Mouse (Mus musculus): ENCODE data around the gene Cpeb3. TPM values are rescaled to one million over a fixed set of nuclear protein-coding genes. Genes with fewer than 3 reads are reported as not detected.

The Cpeb3 gene
- polyA plus RNA-seq, 1 experiment: 0.57 TPM

DNA sequence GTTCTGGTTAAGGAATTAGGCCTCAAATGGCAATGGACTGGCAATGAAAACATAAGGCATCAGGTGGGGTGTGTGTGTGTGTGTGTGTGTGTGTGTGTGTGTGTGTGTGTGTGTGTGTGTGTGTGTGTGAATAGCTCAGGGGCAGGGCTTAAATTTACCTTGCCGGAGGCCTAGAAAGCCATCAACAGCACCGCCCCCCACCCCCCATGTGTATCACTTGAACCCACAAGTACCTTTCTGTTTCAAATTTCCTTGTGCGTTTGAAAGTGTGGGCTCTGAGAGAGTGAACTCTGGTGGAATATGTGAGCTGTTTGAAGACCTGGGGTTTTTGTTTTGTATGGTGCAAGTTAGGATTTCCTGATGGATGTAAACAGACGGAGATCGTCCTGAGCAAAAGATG is 189.5 kb downstream of the Cpeb3 start:
- no peak overlapping the region for H3K4me3 ChIP-seq (ENCODE audit: insufficient read depth, poor library complexity, severe bottlenecking)
- H3K79me2 ChIP-seq (ENCODE audit: control insufficient read depth, insufficient read depth): no peaks in the 10 kb centered on the region
- no peaks in the 10 kb centered on the region for H3K79me3 ChIP-seq (ENCODE audit: low read depth)
- no peak overlapping the region for H3ac ChIP-seq (ENCODE audit: control insufficient read depth, insufficient read length, low read depth)
- TF ChIP-seq FOSL1 (IDR thresholded peaks at IDR 0.05; ENCODE audit: insufficient read depth, low read length, poor library complexity, severe bottlenecking): no peak
- TF ChIP-seq MYOD1 (IDR thresholded peaks at IDR 0.05; ENCODE audit: control insufficient read depth, insufficient read length, low read depth): no peak
- no peak for TF ChIP-seq MAX (IDR thresholded peaks at IDR 0.05)
- no peak for TF ChIP-seq CTCF (IDR thresholded peaks at IDR 0.05; ENCODE audit: control insufficient read depth, insufficient read depth, insufficient read length)
- no peak for TF ChIP-seq MYOG (IDR thresholded peaks at IDR 0.05; ENCODE audit: control insufficient read depth, extremely low read depth, insufficient read length)
- no peak for TF ChIP-seq USF1 (IDR thresholded peaks at IDR 0.05; ENCODE audit: low read depth)
- TF ChIP-seq CEBPB (IDR thresholded peaks at IDR 0.05; ENCODE audit: low read depth): no peak
- peaks cover 3% of the 10 kb centered on the region for H3K36me3 ChIP-seq (ENCODE audit: control insufficient read depth, insufficient read depth)
- no peaks in the 10 kb centered on the region for H3K27me3 ChIP-seq (ENCODE audit: control insufficient read depth, insufficient read depth, insufficient read length)

DNA sequence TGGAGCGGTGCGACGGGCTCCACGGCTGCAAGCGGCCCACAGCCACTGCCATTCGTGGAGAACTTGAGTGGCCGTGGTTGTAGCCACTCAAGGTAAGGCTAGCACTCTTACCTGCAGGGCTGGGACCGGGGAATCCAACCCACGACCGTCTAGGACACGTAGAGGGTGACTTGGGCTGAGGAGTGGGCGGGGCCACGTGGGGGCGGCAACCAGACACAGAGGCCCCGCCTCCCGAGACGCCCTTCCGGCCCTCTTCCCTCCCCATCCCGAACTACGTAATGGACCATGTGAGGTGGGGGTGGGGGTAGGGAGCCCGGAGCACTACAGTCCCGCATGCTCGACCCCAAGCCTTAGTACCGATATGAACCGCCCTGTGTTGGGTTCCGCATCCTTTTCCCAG is 190.0 kb downstream of the Cpeb3 start:
- Histone ChIP-seq H3K36me3 (ENCODE audit: control insufficient read depth, insufficient read depth) (peaks cover 9% of the 10 kb centered on the region), H3K79me3 (ENCODE audit: low read depth) (no peaks in the 10 kb centered on the region), H3ac (ENCODE audit: control insufficient read depth, insufficient read length, low read depth) (no peak overlapping the region), H3K4me3 (ENCODE audit: insufficient read depth, poor library complexity, severe bottlenecking) (no peak overlapping the region), H3K27me3 (ENCODE audit: control insufficient read depth, insufficient read depth, insufficient read length) (no peaks in the 10 kb centered on the region), H3K79me2 (ENCODE audit: control insufficient read depth, insufficient read depth) (no peaks in the 10 kb centered on the region)
- TF ChIP-seq FOSL1 (IDR thresholded peaks at IDR 0.05; ENCODE audit: insufficient read depth, low read length, poor library complexity, severe bottlenecking) (no peak), MYOD1 (IDR thresholded peaks at IDR 0.05; ENCODE audit: control insufficient read depth, insufficient read length, low read depth) (no peak), CTCF (IDR thresholded peaks at IDR 0.05; ENCODE audit: control insufficient read depth, insufficient read depth, insufficient read length) (no peak), USF1 (IDR thresholded peaks at IDR 0.05; ENCODE audit: low read depth) (no peak), MAX (IDR thresholded peaks at IDR 0.05) (no peak), CEBPB (IDR thresholded peaks at IDR 0.05; ENCODE audit: low read depth) (no peak), MYOG (IDR thresholded peaks at IDR 0.05; ENCODE audit: control insufficient read depth, extremely low read depth, insufficient read length) (no peak)

DNA sequence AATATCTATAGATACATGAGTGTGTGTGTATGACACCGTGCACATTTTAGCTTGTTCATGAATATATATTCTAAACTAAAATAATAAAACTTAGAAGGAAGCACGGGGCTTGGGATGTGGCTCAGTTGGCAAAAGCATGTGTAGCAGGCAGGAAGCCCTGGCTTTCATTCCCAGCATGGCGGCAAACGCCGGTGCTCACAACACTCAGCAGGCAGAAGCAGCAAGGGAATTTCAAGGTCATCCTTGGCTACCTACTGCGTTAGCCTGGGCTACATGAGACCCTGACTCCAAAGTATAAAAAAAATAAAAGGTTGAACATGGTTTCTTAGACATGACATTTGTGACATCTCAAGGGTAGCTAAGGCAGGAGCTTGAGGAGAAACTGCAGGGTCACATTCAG is 191.5 kb downstream of the Cpeb3 start:
- no peak overlapping the region for H3ac ChIP-seq (ENCODE audit: control insufficient read depth, insufficient read length, low read depth)
- H3K79me3 ChIP-seq (ENCODE audit: low read depth): no peaks in the 10 kb centered on the region
- H3K4me3 ChIP-seq (ENCODE audit: insufficient read depth, poor library complexity, severe bottlenecking): no peak overlapping the region
- H3K27me3 ChIP-seq (ENCODE audit: control insufficient read depth, insufficient read depth, insufficient read length): no peaks in the 10 kb centered on the region
- H3K79me2 ChIP-seq (ENCODE audit: control insufficient read depth, insufficient read depth): no peaks in the 10 kb centered on the region
- no peak for TF ChIP-seq CTCF (IDR thresholded peaks at IDR 0.05; ENCODE audit: control insufficient read depth, insufficient read depth, insufficient read length)
- TF ChIP-seq FOSL1 (IDR thresholded peaks at IDR 0.05; ENCODE audit: insufficient read depth, low read length, poor library complexity, severe bottlenecking): no peak
- no peak for TF ChIP-seq USF1 (IDR thresholded peaks at IDR 0.05; ENCODE audit: low read depth)
- no peak for TF ChIP-seq MAX (IDR thresholded peaks at IDR 0.05)
- no peak for TF ChIP-seq CEBPB (IDR thresholded peaks at IDR 0.05; ENCODE audit: low read depth)
- TF ChIP-seq MYOD1 (IDR thresholded peaks at IDR 0.05; ENCODE audit: control insufficient read depth, insufficient read length, low read depth): no peak
- no peak for TF ChIP-seq MYOG (IDR thresholded peaks at IDR 0.05; ENCODE audit: control insufficient read depth, extremely low read depth, insufficient read length)
- peaks cover 24% of the 10 kb centered on the region for H3K36me3 ChIP-seq (ENCODE audit: control insufficient read depth, insufficient read depth)

DNA sequence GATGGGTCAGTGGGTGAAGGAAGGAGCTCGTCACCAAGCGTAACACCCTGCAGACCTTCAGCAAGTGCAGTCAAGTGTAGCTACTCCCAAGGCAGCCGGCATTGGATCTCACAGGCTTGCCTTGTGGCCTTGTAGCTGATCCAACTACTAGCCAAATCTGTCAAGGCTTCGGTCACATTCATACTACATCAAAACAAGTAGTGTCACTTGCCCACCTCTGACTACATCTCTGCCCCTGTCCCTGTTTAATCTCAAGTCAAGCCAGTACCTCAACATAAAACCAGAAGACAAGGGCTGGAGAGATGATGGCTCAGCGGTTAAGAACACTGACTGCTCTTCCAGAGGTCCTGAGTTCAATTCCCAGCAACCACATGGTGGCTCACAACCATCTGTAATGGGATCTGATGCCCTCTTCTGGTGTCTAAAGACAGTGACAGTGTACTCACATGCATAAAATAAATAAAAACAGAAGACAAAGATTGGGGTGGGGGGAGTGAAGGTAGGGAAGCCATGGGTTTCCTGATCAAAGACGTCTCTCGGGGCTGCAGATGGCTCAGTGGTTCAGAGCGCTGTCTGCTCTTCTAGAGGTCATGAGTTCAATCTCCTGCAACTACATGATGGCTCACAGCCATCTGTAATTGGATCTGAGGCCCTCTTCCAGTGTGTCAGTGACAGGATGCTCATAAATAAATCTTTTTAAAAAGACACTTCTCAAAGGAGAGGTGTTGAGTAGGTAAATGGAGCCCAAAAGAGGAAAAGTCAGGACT is 194.0 kb downstream of the Cpeb3 start:
- Histone ChIP-seq H3K27me3 (ENCODE audit: control insufficient read depth, insufficient read depth, insufficient read length) (no peaks in the 10 kb centered on the region), H3K36me3 (ENCODE audit: control insufficient read depth, insufficient read depth) (peaks cover 49% of the 10 kb centered on the region), H3K79me2 (ENCODE audit: control insufficient read depth, insufficient read depth) (no peaks in the 10 kb centered on the region), H3ac (ENCODE audit: control insufficient read depth, insufficient read length, low read depth) (no peak overlapping the region), H3K4me3 (ENCODE audit: insufficient read depth, poor library complexity, severe bottlenecking) (no peak overlapping the region), H3K79me3 (ENCODE audit: low read depth) (no peaks in the 10 kb centered on the region)
- no peak for TF ChIP-seq USF1 (IDR thresholded peaks at IDR 0.05; ENCODE audit: low read depth)
- TF ChIP-seq MYOD1 (IDR thresholded peaks at IDR 0.05; ENCODE audit: control insufficient read depth, insufficient read length, low read depth): no peak
- TF ChIP-seq CEBPB (IDR thresholded peaks at IDR 0.05; ENCODE audit: low read depth): no peak
- no peak for TF ChIP-seq FOSL1 (IDR thresholded peaks at IDR 0.05; ENCODE audit: insufficient read depth, low read length, poor library complexity, severe bottlenecking)
- TF ChIP-seq MYOG (IDR thresholded peaks at IDR 0.05; ENCODE audit: control insufficient read depth, extremely low read depth, insufficient read length): no peak
- TF ChIP-seq MAX (IDR thresholded peaks at IDR 0.05): no peak
- no peak for TF ChIP-seq CTCF (IDR thresholded peaks at IDR 0.05; ENCODE audit: control insufficient read depth, insufficient read depth, insufficient read length)

DNA sequence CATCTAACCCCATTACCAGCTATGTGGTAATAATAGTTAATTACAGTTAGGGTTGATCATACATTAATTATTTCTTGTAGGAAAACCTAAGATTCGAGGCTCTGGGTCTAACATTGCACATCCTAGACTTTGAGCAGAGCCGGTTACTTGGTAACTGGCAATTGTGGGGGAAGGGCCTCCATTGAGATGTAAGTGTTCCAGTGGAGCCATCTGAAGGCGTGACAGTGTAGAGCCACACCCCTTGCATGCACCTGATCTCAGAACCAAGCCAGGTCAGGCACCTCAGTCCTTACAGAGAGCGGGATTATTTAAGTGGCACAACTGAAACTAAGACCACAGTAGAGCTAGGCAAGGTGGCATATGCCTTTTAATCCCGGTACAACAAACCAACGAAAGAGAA is 194.9 kb downstream of the Cpeb3 start:
- H3K27me3 ChIP-seq (ENCODE audit: control insufficient read depth, insufficient read depth, insufficient read length): no peaks in the 10 kb centered on the region
- H3K79me3 ChIP-seq (ENCODE audit: low read depth): no peaks in the 10 kb centered on the region
- no peak for TF ChIP-seq USF1 (IDR thresholded peaks at IDR 0.05; ENCODE audit: low read depth)
- no peak overlapping the region for H3ac ChIP-seq (ENCODE audit: control insufficient read depth, insufficient read length, low read depth)
- H3K36me3 ChIP-seq (ENCODE audit: control insufficient read depth, insufficient read depth): peaks cover 58% of the 10 kb centered on the region
- no peak overlapping the region for H3K4me3 ChIP-seq (ENCODE audit: insufficient read depth, poor library complexity, severe bottlenecking)
- H3K79me2 ChIP-seq (ENCODE audit: control insufficient read depth, insufficient read depth): no peaks in the 10 kb centered on the region

DNA sequence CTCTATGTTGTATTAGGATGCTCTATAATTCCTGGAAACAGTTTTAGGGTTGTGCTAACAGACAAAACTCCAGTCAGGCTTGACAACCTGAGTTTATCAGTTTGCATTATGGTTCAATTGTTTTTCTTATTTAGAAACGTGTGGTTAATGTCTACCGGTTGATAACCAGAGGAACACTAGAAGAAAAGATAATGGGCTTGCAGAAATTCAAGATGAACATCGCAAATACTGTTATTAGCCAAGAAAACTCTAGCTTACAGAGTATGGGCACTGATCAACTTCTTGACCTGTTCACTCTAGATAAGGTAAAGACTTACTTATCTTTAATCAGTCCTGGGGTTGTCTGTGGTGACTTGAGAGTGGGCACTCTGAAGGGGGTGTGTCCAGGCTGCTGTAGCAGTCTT is 198.5 kb downstream of the Cpeb3 start:
- TF ChIP-seq MAX (IDR thresholded peaks at IDR 0.05): no peak
- TF ChIP-seq FOSL1 (IDR thresholded peaks at IDR 0.05; ENCODE audit: insufficient read depth, low read length, poor library complexity, severe bottlenecking): no peak
- no peak for TF ChIP-seq CEBPB (IDR thresholded peaks at IDR 0.05; ENCODE audit: low read depth)
- no peak for TF ChIP-seq CTCF (IDR thresholded peaks at IDR 0.05; ENCODE audit: control insufficient read depth, insufficient read depth, insufficient read length)
- no peak for TF ChIP-seq USF1 (IDR thresholded peaks at IDR 0.05; ENCODE audit: low read depth)
- no peak for TF ChIP-seq MYOD1 (IDR thresholded peaks at IDR 0.05; ENCODE audit: control insufficient read depth, insufficient read length, low read depth)
- no peak for TF ChIP-seq MYOG (IDR thresholded peaks at IDR 0.05; ENCODE audit: control insufficient read depth, extremely low read depth, insufficient read length)
- Histone ChIP-seq H3K4me3 (ENCODE audit: insufficient read depth, poor library complexity, severe bottlenecking) (no peak overlapping the region), H3K36me3 (ENCODE audit: control insufficient read depth, insufficient read depth) (peaks cover 74% of the 10 kb centered on the region)

More for the DNA sequence above, 198.5 kb downstream of the Cpeb3 start:
- no peaks in the 10 kb centered on the region for H3K27me3 ChIP-seq (ENCODE audit: control insufficient read depth, insufficient read depth, insufficient read length)
- H3K79me3 ChIP-seq (ENCODE audit: low read depth): no peaks in the 10 kb centered on the region
- H3ac ChIP-seq (ENCODE audit: control insufficient read depth, insufficient read length, low read depth): no peak overlapping the region
- no peaks in the 10 kb centered on the region for H3K79me2 ChIP-seq (ENCODE audit: control insufficient read depth, insufficient read depth)
